Mouse (Mus musculus) liver, postnatal 0 days (tissue): Measurements from ENCODE around the gene Anp32e. TPM values are rescaled to one million over a fixed set of nuclear protein-coding genes. Genes with fewer than 3 reads are reported as not detected.

Source experiments
- ATAC-seq: fragments of 200-750 bp; cut with Nextera tagmentation; 2 replicates; pipeline ENCODE4 v1.8.0; 2017; ENCODE audit warnings: mild to moderate bottlenecking, moderate library complexity
- DNase-seq: peaks from one replicate; pipeline ENCODE4 v3.0.0-alpha.2; 2016
- H3K27ac ChIP-seq: fragments of 300-500 bp; sonication (generic); 2 replicates; pipeline ENCODE4 v1.5.1; 2014; ENCODE audit warnings: antibody characterized with exemption, moderate library complexity, mild to moderate bottlenecking, low read depth
- H3K27me3 ChIP-seq: fragments of 300-500 bp; sonication (generic); 2 replicates; pipeline ENCODE4 v1.6.1; 2014; ENCODE audit warnings: low read length, control low read depth, mixed read lengths; ENCODE audit not compliant: insufficient read depth
- H3K36me3 ChIP-seq: fragments of 300-500 bp; sonication (generic); replicated peaks from 2 replicates; pipeline ENCODE4 v1.6.1; 2014; ENCODE audit warnings: mild to moderate bottlenecking, control low read depth, low read length, moderate library complexity, mixed read lengths; ENCODE audit not compliant: insufficient read depth
- H3K4me1 ChIP-seq: fragments of 300-500 bp; sonication (generic); 2 replicates; pipeline ENCODE4 v1.6.1; 2014; ENCODE audit warnings: antibody characterized with exemption, mild to moderate bottlenecking, control low read depth; ENCODE audit not compliant: insufficient read depth
- H3K4me2 ChIP-seq: fragments of 300-500 bp; sonication (generic); 2 replicates; pipeline ENCODE4 v1.6.1; 2014; ENCODE audit warnings: low read depth, mild to moderate bottlenecking, low read length, moderate library complexity, mixed read lengths
- H3K4me3 ChIP-seq: fragments of 300-500 bp; sonication (generic); 2 replicates; pipeline ENCODE4 v1.5.1; 2014; ENCODE audit warnings: low read depth, low read length
- H3K9ac ChIP-seq: fragments of 300-500 bp; sonication (generic); replicated peaks from 2 replicates; pipeline ENCODE4 v1.6.1; 2014; ENCODE audit warnings: mild to moderate bottlenecking, moderate library complexity
- H3K9me3 ChIP-seq: fragments of 300-500 bp; sonication (generic); 2 replicates; pipeline ENCODE4 v1.6.1; 2016; ENCODE audit warnings: mild to moderate bottlenecking, control low read depth, low read length, mixed read lengths
- CTCF ChIP-seq: sonication (generic); IDR thresholded peaks from 2 replicates; pipeline ENCODE4 v1.5.1; 2016; ENCODE audit warnings: antibody characterized with exemption, low read depth
- EP300 ChIP-seq: IDR thresholded peaks from 2 replicates; pipeline ENCODE4 v1.6.1; 2016; ENCODE audit warnings: antibody characterized with exemption, low read depth, mild to moderate bottlenecking
- WGBS: fragments of 180-500 bp; shearing (Covaris S2); extraction: QIAGEN DNeasy Blood & Tissue Kit; methylation state at CpG from one replicate; pipeline ENCODE4 v1.1.7; 2014; ENCODE audit not compliant: insufficient replicate concordance; 5-methylcytosine and 5-hydroxymethylcytosine counted together
- polyA plus RNA-seq: library from polyadenylated mRNA; unstranded; fragments of >200 nt; fragmentation: Nextera tagmentation; extraction: Ambion mirVana; gene quantifications from 2 replicates; pipeline ENCODE4 v1.2.1, GENCODE M21; 2015

Anp32e gene
- polyA plus RNA-seq, 1 experiment from 2014 or later = 98.4 TPM

- no peak overlapping the region for H3K4me3 ChIP-seq
- H3K4me2 ChIP-seq = no peak overlapping the region
- H3K4me1 ChIP-seq = peaks cover 14% of the 10 kb centered on the region
- H3K27ac ChIP-seq = no peak overlapping the region
- ATAC-seq = no peak
- no peaks in the 10 kb centered on the region for H3K9me3 ChIP-seq
- H3K9ac ChIP-seq = no peak overlapping the region
- H3K27me3 ChIP-seq = no peaks in the 10 kb centered on the region
- H3K36me3 ChIP-seq = peaks cover 56% of the 10 kb centered on the region
- TF ChIP-seq EP300 (no peak), CTCF (no peak)
- no peak for DNase-seq
- WGBS = 83% methylated on average over 1 of the region's 1 CpGs
Observed at GRCm38 (mm10) chr3:95934448-95934847, 5.4 kb downstream of the Anp32e start.

DNA sequence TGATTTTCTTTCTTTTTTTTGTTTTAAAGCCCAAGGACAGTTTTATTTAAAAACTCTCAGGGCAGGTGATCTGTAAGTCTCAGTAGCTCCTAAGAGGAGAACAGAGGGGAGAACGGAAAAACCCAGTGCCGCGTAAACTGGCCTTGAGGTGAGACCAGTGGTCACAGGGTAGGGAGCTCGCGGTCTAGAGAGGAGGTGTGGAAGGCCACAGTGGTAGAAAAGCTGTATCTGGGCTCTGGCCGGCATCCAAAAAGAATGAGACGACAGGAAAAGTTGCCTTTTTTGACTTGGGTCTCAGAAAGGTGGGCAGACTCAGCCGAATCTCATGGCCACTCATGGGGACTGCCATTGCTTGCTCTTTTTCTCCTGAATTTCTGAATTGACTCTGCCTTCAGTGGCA, 9.2 kb downstream of the Anp32e start:
- Histone ChIP-seq H3K4me3 (no peak overlapping the region), H3K4me2 (no peak overlapping the region), H3K27ac (no peak overlapping the region), H3K36me3 (peaks cover 83% of the 10 kb centered on the region), H3K27me3 (no peaks in the 10 kb centered on the region), H3K9me3 (no peaks in the 10 kb centered on the region), H3K9ac (no peak overlapping the region), H3K4me1 (no peaks in the 10 kb centered on the region)
- no peak for TF ChIP-seq CTCF
- no peak for TF ChIP-seq EP300
- DNase-seq (no peak), ATAC-seq (no peak)
- WGBS = 95% methylated on average over 8 of the region's 8 CpGs

GRCm38 (mm10) chr3:95938835-95939234, 9.8 kb downstream of the Anp32e start:
- Histone ChIP-seq H3K36me3 (peaks cover 81% of the 10 kb centered on the region), H3K9me3 (no peaks in the 10 kb centered on the region), H3K27me3 (no peaks in the 10 kb centered on the region), H3K4me3 (no peak overlapping the region), H3K4me2 (no peak overlapping the region), H3K4me1 (no peaks in the 10 kb centered on the region), H3K27ac (no peak overlapping the region), H3K9ac (no peak overlapping the region)
- TF ChIP-seq CTCF = peak; percentile 72
- no peak for TF ChIP-seq EP300
- whole genome bisulfite sequencing = 89% methylated on average over 15 of the region's 15 CpGs
- ATAC-seq (no peak), DNase-seq (peak; percentile 51)

DNA sequence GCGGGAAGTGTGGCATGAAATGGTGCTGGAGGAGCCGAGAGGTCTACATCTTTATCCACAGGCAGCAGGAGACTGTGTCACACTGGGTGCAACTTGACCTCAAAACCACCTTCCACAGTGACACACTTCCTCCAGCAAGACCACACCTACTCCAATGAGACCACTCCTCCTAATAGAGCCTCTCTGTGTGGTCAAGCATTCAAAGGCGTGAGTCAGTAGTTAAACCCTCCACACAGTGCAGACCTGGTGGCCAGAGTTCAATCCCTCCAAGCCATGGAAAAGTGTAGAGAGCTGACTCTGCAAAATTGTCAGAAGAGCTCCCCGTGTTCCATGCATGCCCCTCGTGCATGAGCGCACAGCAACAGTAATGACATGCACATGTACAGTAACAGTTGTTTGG, 13.7 kb downstream of the Anp32e start:
- H3K27me3 ChIP-seq = no peaks in the 10 kb centered on the region
- no peak overlapping the region for H3K4me3 ChIP-seq
- 0 out of 2 replicates have a peak, but pooled peaks have one; percentile 7 for ATAC-seq
- DNase-seq = no peak
- no peak overlapping the region for H3K4me2 ChIP-seq
- TF ChIP-seq EP300 (no peak), CTCF (no peak)
- H3K9me3 ChIP-seq = no peaks in the 10 kb centered on the region
- H3K9ac ChIP-seq = no peak overlapping the region
- no peak overlapping the region for H3K27ac ChIP-seq
- peaks cover 73% of the 10 kb centered on the region for H3K36me3 ChIP-seq
- no peaks in the 10 kb centered on the region for H3K4me1 ChIP-seq
- 83% methylated on average over 6 of the region's 6 CpGs for WGBS

GRCm38 (mm10) chr3:95943226-95943625, 14.2 kb downstream of the Anp32e start:
- H3K9ac ChIP-seq = no peak overlapping the region
- H3K27ac ChIP-seq = no peak overlapping the region
- 92% methylated on average over 7 of the region's 7 CpGs for WGBS
- H3K9me3 ChIP-seq = no peaks in the 10 kb centered on the region
- ATAC-seq = no peak
- no peak overlapping the region for H3K4me3 ChIP-seq
- no peak for DNase-seq
- no peak overlapping the region for H3K4me2 ChIP-seq
- H3K4me1 ChIP-seq = no peaks in the 10 kb centered on the region
- peaks cover 68% of the 10 kb centered on the region for H3K36me3 ChIP-seq
- no peaks in the 10 kb centered on the region for H3K27me3 ChIP-seq
- TF ChIP-seq CTCF (no peak), EP300 (no peak)

DNA sequence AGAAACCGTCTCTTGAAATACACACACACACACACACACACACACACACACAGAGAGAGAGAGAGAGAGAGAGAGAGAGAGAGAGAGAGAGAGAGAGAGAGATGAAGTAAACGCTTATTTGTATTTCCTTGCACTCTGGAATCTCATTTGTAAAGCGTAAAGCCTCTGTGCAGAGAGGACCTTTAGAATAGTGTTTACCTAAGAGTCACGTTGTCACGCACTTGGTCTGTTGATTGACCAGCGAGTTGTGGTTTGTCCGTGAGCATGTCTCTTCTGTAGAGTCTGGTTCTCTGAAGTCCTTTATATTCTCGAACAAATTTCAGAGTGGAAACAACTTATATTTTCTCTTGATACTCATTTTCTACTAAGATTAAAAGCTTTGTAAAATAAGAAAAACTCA, 15.7 kb downstream of the Anp32e start:
- Histone ChIP-seq H3K9me3 (no peaks in the 10 kb centered on the region), H3K4me2 (no peak overlapping the region), H3K27me3 (no peaks in the 10 kb centered on the region), H3K4me1 (no peaks in the 10 kb centered on the region), H3K9ac (no peak overlapping the region), H3K36me3 (peaks cover 55% of the 10 kb centered on the region), H3K4me3 (no peak overlapping the region), H3K27ac (no peak overlapping the region)
- TF ChIP-seq CTCF (no peak), EP300 (no peak)
- DNase-seq (no peak), ATAC-seq (peak; percentile 55)
- 69% methylated on average over 8 of the region's 8 CpGs for WGBS

DNA sequence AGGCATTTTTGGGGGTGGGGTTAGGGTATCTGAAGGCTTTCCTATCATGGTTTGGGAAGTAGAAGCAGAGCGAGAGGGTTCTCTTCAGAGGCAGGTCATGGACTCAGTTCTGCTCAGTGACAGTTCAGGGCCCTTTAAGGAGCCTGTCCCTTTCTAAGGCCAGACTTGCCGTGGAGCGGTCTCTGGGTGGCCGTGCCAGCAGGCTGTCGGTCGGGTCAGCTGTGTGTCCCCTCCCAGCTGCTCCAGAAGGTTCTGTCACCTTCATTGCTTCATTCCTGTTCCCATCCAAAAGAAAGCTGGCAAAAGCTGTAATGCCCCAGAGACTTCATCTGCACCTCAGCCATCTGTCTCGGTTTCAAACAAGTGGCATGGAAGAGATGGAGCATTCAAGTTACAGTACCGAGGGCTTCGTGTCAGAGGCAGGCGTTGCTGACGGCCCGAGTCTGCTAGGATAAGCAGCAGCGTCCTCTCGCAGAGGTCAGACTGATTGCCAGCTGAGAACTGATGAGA, 16.7 kb downstream of the Anp32e start:
- no peak for DNase-seq
- H3K27ac ChIP-seq = no peak overlapping the region
- no peaks in the 10 kb centered on the region for H3K27me3 ChIP-seq
- ATAC-seq = no peak
- TF ChIP-seq CTCF (no peak), EP300 (no peak)
- H3K4me1 ChIP-seq = no peaks in the 10 kb centered on the region
- peaks cover 45% of the 10 kb centered on the region for H3K36me3 ChIP-seq
- no peak overlapping the region for H3K4me2 ChIP-seq
- no peak overlapping the region for H3K9ac ChIP-seq
- 90% methylated on average over 14 of the region's 14 CpGs for WGBS
- no peaks in the 10 kb centered on the region for H3K9me3 ChIP-seq
- H3K4me3 ChIP-seq = no peak overlapping the region
